Mouse (Mus musculus): Measurements from ENCODE around the gene Pdlim4. TPM values are rescaled to one million over a fixed set of nuclear protein-coding genes. Genes with fewer than 3 reads are reported as not detected.

The Pdlim4 gene
- polyA plus RNA-seq, 1 experiment: 469 TPM

DNA sequence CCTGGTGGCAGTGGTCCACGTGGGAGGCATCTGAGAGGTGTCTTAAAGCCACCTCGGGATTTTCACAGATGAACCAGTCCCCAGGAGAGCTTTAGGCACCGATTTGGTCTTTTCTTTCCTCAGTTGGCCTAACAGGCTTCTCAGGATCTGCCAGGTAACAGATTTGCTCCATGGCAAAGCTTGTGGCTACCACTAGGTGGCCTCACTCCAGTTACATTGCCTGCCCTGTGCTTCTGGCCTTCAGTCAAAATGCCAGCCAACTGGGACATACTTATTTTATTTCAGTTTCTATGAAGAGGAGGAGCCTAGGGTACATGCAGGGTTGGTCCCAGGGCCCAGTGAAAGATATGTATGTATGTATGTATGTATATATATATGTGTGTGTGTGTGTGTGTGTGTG is 24.2 kb upstream of the Pdlim4 start:
- TF ChIP-seq REST (IDR thresholded peaks at IDR 0.05; ENCODE audit: insufficient read depth, insufficient read length) (no peak), E2F4 (IDR thresholded peaks at IDR 0.05; ENCODE audit: insufficient read depth) (no peak), CEBPB (IDR thresholded peaks at IDR 0.05; ENCODE audit: insufficient read depth, poor library complexity, severe bottlenecking) (no peak), TCF3 (IDR thresholded peaks at IDR 0.05; ENCODE audit: insufficient read length, low read depth) (no peak), MAX (IDR thresholded peaks at IDR 0.05; ENCODE audit: low read depth) (no peak), POLR2A (IDR thresholded peaks at IDR 0.05; ENCODE audit: insufficient read length, low read depth) (no peak), POLR2AphosphoS2 (IDR thresholded peaks at IDR 0.05; ENCODE audit: insufficient read length, low read depth) (no peak), TCF12 (IDR thresholded peaks at IDR 0.05; ENCODE audit: insufficient read depth, poor library complexity, severe bottlenecking) (no peak), MYOD1 (IDR thresholded peaks at IDR 0.05; ENCODE audit: control insufficient read depth in 1 of 3, insufficient read length in 2 of 3, low read depth in 2 of 3) (no peak), MYOG (IDR thresholded peaks at IDR 0.05; ENCODE audit: control insufficient read depth in 1 of 3, insufficient read depth in 1 of 3, insufficient read length in 2 of 3, low read depth in 2 of 3) (no peak), USF1 (IDR thresholded peaks at IDR 0.05; ENCODE audit: low read depth) (no peak)
- Histone ChIP-seq H3ac (ENCODE audit: control insufficient read depth, insufficient read length) (no peak overlapping the region), H3K4me3 (no peak overlapping the region), H3K36me3 (ENCODE audit: control insufficient read depth, insufficient read depth) (no peaks in the 10 kb centered on the region), H3K27me3 (ENCODE audit: control insufficient read depth, insufficient read depth, insufficient read length) (no peaks in the 10 kb centered on the region), H3K79me2 (ENCODE audit: control insufficient read depth, insufficient read depth) (no peaks in the 10 kb centered on the region), H3K4me2 (ENCODE audit: low read depth) (no peak overlapping the region)

DNA sequence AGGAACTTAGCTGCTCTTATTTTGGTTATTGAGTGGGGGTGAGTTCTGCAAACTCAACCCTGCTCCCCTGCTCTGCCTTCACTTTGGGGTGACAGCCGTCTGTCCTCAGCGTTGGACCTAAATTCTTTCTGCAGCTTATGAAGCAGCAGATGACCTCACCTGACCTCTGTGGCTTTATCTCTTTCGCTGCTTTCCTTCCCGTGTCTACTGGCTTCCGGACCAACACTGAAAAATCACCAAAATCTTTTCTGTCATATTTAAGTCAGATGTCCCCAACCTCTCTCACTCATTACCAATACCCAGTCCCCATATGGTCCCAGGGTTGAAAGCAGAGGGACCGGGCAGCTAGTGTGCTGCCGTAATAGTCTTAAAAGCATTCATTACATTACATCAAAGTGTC is 23.4 kb upstream of the Pdlim4 start:
- no peak overlapping the region for H3ac ChIP-seq (ENCODE audit: control insufficient read depth, insufficient read length)
- H3K36me3 ChIP-seq (ENCODE audit: control insufficient read depth, insufficient read depth): no peaks in the 10 kb centered on the region
- TF ChIP-seq USF1 (IDR thresholded peaks at IDR 0.05; ENCODE audit: low read depth) (no peak), SRF (IDR thresholded peaks at IDR 0.05; ENCODE audit: control insufficient read depth, insufficient read length, low read depth) (no peak), TCF12 (IDR thresholded peaks at IDR 0.05; ENCODE audit: insufficient read depth, poor library complexity, severe bottlenecking) (no peak), MYOG (IDR thresholded peaks at IDR 0.05; ENCODE audit: control insufficient read depth in 1 of 3, insufficient read depth in 1 of 3, insufficient read length in 2 of 3, low read depth in 2 of 3) (no peak), REST (IDR thresholded peaks at IDR 0.05; ENCODE audit: insufficient read depth, insufficient read length) (no peak), TCF3 (IDR thresholded peaks at IDR 0.05; ENCODE audit: insufficient read length, low read depth) (no peak)
- H3K4me2 ChIP-seq (ENCODE audit: low read depth): no peak overlapping the region
- H3K27me3 ChIP-seq (ENCODE audit: control insufficient read depth, insufficient read depth, insufficient read length): no peaks in the 10 kb centered on the region
- no peak overlapping the region for H3K4me3 ChIP-seq
- no peaks in the 10 kb centered on the region for H3K79me2 ChIP-seq (ENCODE audit: control insufficient read depth, insufficient read depth)

DNA sequence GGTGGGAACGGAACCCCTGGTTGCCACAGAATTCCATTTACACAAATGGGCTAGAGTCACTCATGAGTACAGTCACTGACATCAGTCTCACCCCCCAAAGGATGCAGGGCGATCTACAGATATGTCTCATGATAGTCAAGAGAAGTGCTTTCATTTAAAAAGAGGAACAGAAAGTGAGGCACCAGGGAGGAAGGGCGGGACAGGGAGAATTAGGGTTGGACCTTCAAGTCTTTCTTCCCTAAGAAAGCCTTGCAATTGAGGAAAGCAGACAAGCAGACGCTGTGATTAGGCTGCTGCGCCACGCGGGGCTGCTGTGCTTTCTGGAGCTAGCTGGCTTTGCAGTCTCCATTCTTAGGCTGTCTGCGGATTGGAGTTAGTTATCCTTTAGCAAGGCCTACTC is 22.9 kb upstream of the Pdlim4 start:
- TF ChIP-seq REST (IDR thresholded peaks at IDR 0.05; ENCODE audit: insufficient read depth, insufficient read length): no peak
- no peak for TF ChIP-seq CEBPB (IDR thresholded peaks at IDR 0.05; ENCODE audit: insufficient read depth, poor library complexity, severe bottlenecking)
- TF ChIP-seq SRF (IDR thresholded peaks at IDR 0.05; ENCODE audit: control insufficient read depth, insufficient read length, low read depth): no peak
- no peak for TF ChIP-seq TCF12 (IDR thresholded peaks at IDR 0.05; ENCODE audit: insufficient read depth, poor library complexity, severe bottlenecking)
- TF ChIP-seq POLR2AphosphoS2 (IDR thresholded peaks at IDR 0.05; ENCODE audit: insufficient read length, low read depth): no peak
- TF ChIP-seq MAX (IDR thresholded peaks at IDR 0.05; ENCODE audit: low read depth): no peak
- no peak for TF ChIP-seq POLR2A (IDR thresholded peaks at IDR 0.05; ENCODE audit: insufficient read length, low read depth)
- no peak for TF ChIP-seq USF1 (IDR thresholded peaks at IDR 0.05; ENCODE audit: low read depth)
- TF ChIP-seq E2F4 (IDR thresholded peaks at IDR 0.05; ENCODE audit: insufficient read depth): no peak
- no peak for TF ChIP-seq MYOD1 (IDR thresholded peaks at IDR 0.05; ENCODE audit: control insufficient read depth in 1 of 3, insufficient read length in 2 of 3, low read depth in 2 of 3)
- TF ChIP-seq MYOG (IDR thresholded peaks at IDR 0.05; ENCODE audit: control insufficient read depth in 1 of 3, insufficient read depth in 1 of 3, insufficient read length in 2 of 3, low read depth in 2 of 3): no peak
- no peak for TF ChIP-seq TCF3 (IDR thresholded peaks at IDR 0.05; ENCODE audit: insufficient read length, low read depth)
- no peak overlapping the region for H3K4me2 ChIP-seq (ENCODE audit: low read depth)
- no peaks in the 10 kb centered on the region for H3K27me3 ChIP-seq (ENCODE audit: control insufficient read depth, insufficient read depth, insufficient read length)
- no peak overlapping the region for H3K4me3 ChIP-seq
- H3K79me2 ChIP-seq (ENCODE audit: control insufficient read depth, insufficient read depth): no peaks in the 10 kb centered on the region
- no peaks in the 10 kb centered on the region for H3K36me3 ChIP-seq (ENCODE audit: control insufficient read depth, insufficient read depth)
- H3ac ChIP-seq (ENCODE audit: control insufficient read depth, insufficient read length): no peak overlapping the region

DNA sequence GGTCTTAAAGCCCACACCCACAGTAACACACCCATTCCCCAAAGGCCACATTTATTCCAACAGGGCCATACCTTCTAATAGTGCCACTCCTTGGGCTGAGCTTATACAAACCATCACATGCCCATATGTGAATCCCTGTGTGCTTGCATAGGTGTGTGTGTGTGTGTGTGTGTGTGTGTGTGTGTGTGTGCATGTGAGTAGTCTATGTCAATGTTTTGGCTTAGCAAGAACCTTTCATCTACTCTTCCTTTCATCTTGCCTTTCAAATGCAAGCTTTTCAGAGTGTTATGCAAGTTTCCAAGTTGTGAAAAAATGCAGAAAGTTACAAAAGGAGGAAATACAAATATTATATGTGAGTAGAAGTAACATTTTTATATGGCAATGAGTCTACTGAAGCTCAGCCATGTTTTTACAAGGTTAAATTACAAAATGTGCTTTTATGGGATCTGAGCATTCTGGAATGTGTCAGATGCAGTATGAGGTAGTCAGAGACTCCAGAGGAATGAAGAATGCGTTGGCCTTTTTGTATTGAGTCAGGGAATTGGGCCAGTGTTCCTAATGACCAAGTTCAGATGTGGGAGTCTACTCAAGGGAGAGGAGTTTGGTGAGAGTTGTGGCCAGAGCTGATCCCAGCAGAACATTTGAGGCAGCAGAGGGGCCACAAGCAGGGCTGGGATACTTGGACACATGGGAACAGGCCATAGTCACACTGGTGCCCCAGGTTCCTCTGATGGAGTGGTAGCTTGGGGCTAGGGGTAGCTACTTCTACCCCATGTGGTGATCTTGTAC is 21.5 kb upstream of the Pdlim4 start:
- no peak overlapping the region for H3ac ChIP-seq (ENCODE audit: control insufficient read depth, insufficient read length)
- H3K36me3 ChIP-seq (ENCODE audit: control insufficient read depth, insufficient read depth): no peaks in the 10 kb centered on the region
- H3K27me3 ChIP-seq (ENCODE audit: control insufficient read depth, insufficient read depth, insufficient read length): no peaks in the 10 kb centered on the region
- H3K4me3 ChIP-seq: no peak overlapping the region
- no peaks in the 10 kb centered on the region for H3K79me2 ChIP-seq (ENCODE audit: control insufficient read depth, insufficient read depth)
- TF ChIP-seq USF1 (IDR thresholded peaks at IDR 0.05; ENCODE audit: low read depth): no peak
- no peak for TF ChIP-seq POLR2A (IDR thresholded peaks at IDR 0.05; ENCODE audit: insufficient read length, low read depth)
- no peak for TF ChIP-seq CEBPB (IDR thresholded peaks at IDR 0.05; ENCODE audit: insufficient read depth, poor library complexity, severe bottlenecking)
- no peak for TF ChIP-seq TCF3 (IDR thresholded peaks at IDR 0.05; ENCODE audit: insufficient read length, low read depth)
- TF ChIP-seq MYOD1 (IDR thresholded peaks at IDR 0.05; ENCODE audit: control insufficient read depth in 1 of 3, insufficient read length in 2 of 3, low read depth in 2 of 3): no peak
- TF ChIP-seq MAX (IDR thresholded peaks at IDR 0.05; ENCODE audit: low read depth): no peak
- no peak for TF ChIP-seq POLR2AphosphoS2 (IDR thresholded peaks at IDR 0.05; ENCODE audit: insufficient read length, low read depth)
- no peak for TF ChIP-seq TCF12 (IDR thresholded peaks at IDR 0.05; ENCODE audit: insufficient read depth, poor library complexity, severe bottlenecking)
- no peak for TF ChIP-seq SRF (IDR thresholded peaks at IDR 0.05; ENCODE audit: control insufficient read depth, insufficient read length, low read depth)
- TF ChIP-seq MYOG (IDR thresholded peaks at IDR 0.05; ENCODE audit: control insufficient read depth in 1 of 3, insufficient read depth in 1 of 3, insufficient read length in 2 of 3, low read depth in 2 of 3): no peak
- H3K4me2 ChIP-seq (ENCODE audit: low read depth): no peak overlapping the region

All from myocyte (in vitro differentiated cells).